Mouse (Mus musculus): ENCODE results near the gene Foxa3. TPM values are rescaled to one million over a fixed set of nuclear protein-coding genes. Genes with fewer than 3 reads are reported as not detected.

The Foxa3 gene
- total and polyA plus RNA-seq, 2 experiments = 31.2 to 54.1 TPM

DNA sequence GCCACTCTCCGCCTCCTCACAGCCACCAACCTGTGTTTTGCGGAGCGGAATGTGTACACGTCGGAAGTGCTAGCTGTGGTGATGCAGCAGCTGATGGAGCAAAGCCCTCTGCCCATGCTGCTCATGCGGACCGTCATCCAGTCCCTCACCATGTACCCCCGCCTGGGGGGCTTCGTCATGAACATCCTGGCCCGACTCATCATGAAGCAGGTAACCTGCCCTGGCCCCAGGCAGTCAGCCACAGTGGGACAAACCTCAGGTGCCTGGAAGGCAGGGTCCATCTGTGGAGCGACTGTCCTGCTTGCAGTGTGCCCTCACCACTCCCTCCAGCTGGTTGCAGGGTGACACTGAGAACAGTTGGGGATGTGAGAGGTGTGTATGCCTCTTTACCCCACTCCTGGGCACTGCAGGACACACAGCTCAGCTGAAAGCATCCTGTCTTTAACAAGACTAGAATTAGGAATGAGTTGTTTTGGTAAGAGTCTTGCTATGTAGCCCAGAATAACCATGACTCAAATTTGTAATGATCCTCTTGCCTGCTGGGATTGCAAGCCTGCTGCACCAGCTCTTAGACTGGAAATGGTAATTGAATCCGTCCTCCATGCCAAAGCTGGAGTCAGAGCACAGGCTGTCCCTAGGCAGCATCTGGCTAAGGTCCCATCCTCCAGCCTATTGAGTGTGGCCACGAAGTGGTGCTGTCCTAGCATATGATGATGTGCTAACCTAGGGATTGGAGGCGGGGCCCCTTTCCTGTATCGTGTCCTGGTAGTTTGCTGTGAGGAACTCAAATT lies 29.2 kb upstream of the Foxa3 start:
- Histone ChIP-seq H3K27ac (replicated peaks; ENCODE audit: insufficient read depth, low read depth, low read length) (no peak overlapping the region), H3K9ac (ENCODE audit: low read depth, low read length) (no peak overlapping the region), H3K36me3 (ENCODE audit: control insufficient read depth, insufficient read depth, low read length) (peaks cover 14% of the 10 kb centered on the region; the same call in 1 of the 2 replicates), H3K79me2 (ENCODE audit: control insufficient read depth, insufficient read depth, low read length) (no peaks in the 10 kb centered on the region), H3K27me3 (ENCODE audit: control insufficient read depth, insufficient read depth, low read length) (no peaks in the 10 kb centered on the region), H3K4me3 (ENCODE audit: insufficient read depth, low read depth, low read length) (no peak overlapping the region), H3K4me1 (ENCODE audit: control insufficient read depth, insufficient read depth, low read length) (no peaks in the 10 kb centered on the region)
- no peak for TF ChIP-seq POLR2A (IDR thresholded peaks at IDR 0.05; ENCODE audit: extremely low read depth, insufficient read depth, low read length)
- TF ChIP-seq CTCF (IDR thresholded peaks at IDR 0.05; ENCODE audit: low read depth, low read length) = no peak
- 93% methylated on average over 15 of the region's 15 CpGs for WGBS
- DNase-seq (ENCODE audit: extremely low read depth, low read depth, low spot score) = no peak

DNA sequence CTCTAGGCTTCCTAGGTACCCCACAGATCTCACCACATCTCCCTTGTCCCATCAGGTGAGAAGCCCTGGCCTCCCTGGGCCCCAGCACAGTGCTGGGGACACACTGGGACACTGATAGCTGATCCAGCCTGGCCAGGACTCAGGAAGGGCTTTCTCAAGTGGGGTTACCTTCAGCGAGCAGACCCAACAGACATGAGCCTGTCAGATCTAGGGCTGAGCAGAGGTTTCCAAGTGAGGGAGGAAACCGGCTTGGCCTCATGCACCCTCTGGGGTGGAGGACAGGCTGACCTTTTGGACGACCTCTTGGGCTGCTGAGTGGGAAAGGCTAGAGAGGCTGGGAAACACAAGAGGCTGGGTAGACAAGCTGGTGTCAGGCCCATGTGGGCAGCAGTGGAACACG lies 27.8 kb upstream of the Foxa3 start:
- H3K4me3 ChIP-seq (ENCODE audit: insufficient read depth, low read depth, low read length) = no peak overlapping the region
- TF ChIP-seq POLR2A (IDR thresholded peaks at IDR 0.05; ENCODE audit: extremely low read depth, insufficient read depth, low read length) = no peak
- TF ChIP-seq CTCF (IDR thresholded peaks at IDR 0.05; ENCODE audit: low read depth, low read length) = no peak
- no peak for DNase-seq (ENCODE audit: extremely low read depth, low read depth, low spot score)
- H3K36me3 ChIP-seq (ENCODE audit: control insufficient read depth, insufficient read depth, low read length) = peaks cover 14% of the 10 kb centered on the region; the same call in 1 of the 2 replicates
- no peak overlapping the region for H3K27ac ChIP-seq (replicated peaks; ENCODE audit: insufficient read depth, low read depth, low read length)
- H3K79me2 ChIP-seq (ENCODE audit: control insufficient read depth, insufficient read depth, low read length) = no peaks in the 10 kb centered on the region
- 60% methylated on average over 4 of the region's 4 CpGs for WGBS
- no peaks in the 10 kb centered on the region for H3K27me3 ChIP-seq (ENCODE audit: control insufficient read depth, insufficient read depth, low read length)
- no peak overlapping the region for H3K9ac ChIP-seq (ENCODE audit: low read depth, low read length)
- no peaks in the 10 kb centered on the region for H3K4me1 ChIP-seq (ENCODE audit: control insufficient read depth, insufficient read depth, low read length)

DNA sequence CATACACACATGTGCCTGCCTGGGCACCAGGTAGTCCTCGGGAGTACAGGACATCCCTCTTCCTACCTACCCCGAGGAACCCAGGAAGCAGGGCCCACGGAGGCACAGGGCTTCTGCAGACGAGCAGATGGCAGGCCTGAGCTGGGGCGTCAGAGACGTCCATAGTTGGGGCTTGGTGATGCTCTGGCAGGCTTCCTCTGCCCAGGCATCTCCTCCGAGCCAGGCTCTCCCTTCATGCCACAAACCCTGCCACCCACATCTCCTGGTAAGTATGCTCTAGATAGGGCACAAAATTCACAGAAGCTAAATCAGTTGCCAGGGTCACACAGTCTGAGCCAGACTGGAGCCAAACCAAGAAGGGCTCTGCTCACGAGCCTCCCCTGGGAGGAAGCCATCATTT lies 26.8 kb upstream of the Foxa3 start:
- H3K9ac ChIP-seq (ENCODE audit: low read depth, low read length) = no peak overlapping the region
- no peak overlapping the region for H3K4me3 ChIP-seq (ENCODE audit: insufficient read depth, low read depth, low read length)
- H3K27ac ChIP-seq (replicated peaks; ENCODE audit: insufficient read depth, low read depth, low read length) = no peak overlapping the region
- 83% methylated on average over 8 of the region's 8 CpGs for WGBS
- no peak for TF ChIP-seq POLR2A (IDR thresholded peaks at IDR 0.05; ENCODE audit: extremely low read depth, insufficient read depth, low read length)
- no peak for TF ChIP-seq CTCF (IDR thresholded peaks at IDR 0.05; ENCODE audit: low read depth, low read length)
- no peaks in the 10 kb centered on the region for H3K4me1 ChIP-seq (ENCODE audit: control insufficient read depth, insufficient read depth, low read length)
- no peaks in the 10 kb centered on the region for H3K79me2 ChIP-seq (ENCODE audit: control insufficient read depth, insufficient read depth, low read length)
- no peak for DNase-seq (ENCODE audit: extremely low read depth, low read depth, low spot score)
- H3K27me3 ChIP-seq (ENCODE audit: control insufficient read depth, insufficient read depth, low read length) = no peaks in the 10 kb centered on the region
- peaks cover 14% of the 10 kb centered on the region; the same call in 1 of the 2 replicates for H3K36me3 ChIP-seq (ENCODE audit: control insufficient read depth, insufficient read depth, low read length)

DNA sequence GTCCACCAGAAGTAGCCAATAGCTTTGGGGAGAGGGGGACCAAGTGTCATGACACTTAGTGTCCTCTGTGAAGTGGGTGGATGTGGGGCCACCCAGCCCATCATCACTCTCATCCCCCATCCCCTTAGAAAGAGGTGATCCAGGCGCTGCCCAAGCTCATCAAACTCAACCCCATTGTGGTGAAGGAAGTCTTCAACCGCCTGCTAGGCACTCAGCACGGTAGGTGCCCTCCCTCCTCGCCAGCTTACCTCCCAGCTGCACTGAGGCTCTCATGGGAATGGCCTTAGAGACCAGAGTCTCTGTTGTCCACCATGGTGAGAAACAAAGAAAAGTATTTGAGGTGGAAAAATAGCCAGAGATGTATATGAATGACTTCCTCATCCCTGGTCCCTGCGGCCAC lies 25.9 kb upstream of the Foxa3 start:
- Histone ChIP-seq H3K4me1 (ENCODE audit: control insufficient read depth, insufficient read depth, low read length) (no peaks in the 10 kb centered on the region), H3K36me3 (ENCODE audit: control insufficient read depth, insufficient read depth, low read length) (peaks cover 14% of the 10 kb centered on the region; the same call in 1 of the 2 replicates), H3K9ac (ENCODE audit: low read depth, low read length) (no peak overlapping the region), H3K4me3 (ENCODE audit: insufficient read depth, low read depth, low read length) (no peak overlapping the region), H3K27ac (replicated peaks; ENCODE audit: insufficient read depth, low read depth, low read length) (no peak overlapping the region), H3K79me2 (ENCODE audit: control insufficient read depth, insufficient read depth, low read length) (no peaks in the 10 kb centered on the region), H3K27me3 (ENCODE audit: control insufficient read depth, insufficient read depth, low read length) (no peaks in the 10 kb centered on the region)
- no peak for TF ChIP-seq CTCF (IDR thresholded peaks at IDR 0.05; ENCODE audit: low read depth, low read length)
- no peak for TF ChIP-seq POLR2A (IDR thresholded peaks at IDR 0.05; ENCODE audit: extremely low read depth, insufficient read depth, low read length)
- 94% methylated on average over 5 of the region's 5 CpGs for WGBS
- DNase-seq (ENCODE audit: extremely low read depth, low read depth, low spot score) = no peak

DNA sequence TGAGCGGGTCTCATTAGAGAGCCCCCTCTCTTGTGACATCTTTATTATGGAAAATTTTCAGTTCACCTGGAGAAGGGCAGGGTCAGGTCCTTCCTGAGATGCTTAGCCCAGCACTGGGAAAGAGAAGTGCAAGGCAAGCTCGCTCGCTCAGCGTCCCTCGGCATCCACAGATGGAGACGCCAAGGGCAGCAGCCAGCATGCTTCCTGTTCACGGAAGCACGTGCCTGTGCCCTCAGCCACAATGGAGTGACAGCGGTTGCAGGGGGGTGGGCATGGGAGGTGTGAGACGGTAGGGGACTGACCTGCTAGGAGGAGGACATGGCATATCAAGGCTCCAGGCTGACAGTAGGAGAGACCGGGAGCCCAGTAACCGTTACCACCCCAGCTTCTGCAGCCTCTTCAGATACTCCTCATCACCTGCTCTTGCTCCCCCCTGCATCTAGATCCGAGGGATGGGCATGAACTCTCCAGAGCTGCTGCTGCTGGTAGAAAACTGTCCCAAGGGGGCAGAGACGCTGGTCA lies 24.7 kb upstream of the Foxa3 start:
- Histone ChIP-seq H3K36me3 (ENCODE audit: control insufficient read depth, insufficient read depth, low read length) (peaks cover 23% of the 10 kb centered on the region; the same call in 1 of the 2 replicates), H3K27me3 (ENCODE audit: control insufficient read depth, insufficient read depth, low read length) (no peaks in the 10 kb centered on the region), H3K79me2 (ENCODE audit: control insufficient read depth, insufficient read depth, low read length) (no peaks in the 10 kb centered on the region), H3K4me3 (ENCODE audit: insufficient read depth, low read depth, low read length) (no peak overlapping the region), H3K4me1 (ENCODE audit: control insufficient read depth, insufficient read depth, low read length) (no peaks in the 10 kb centered on the region), H3K9ac (ENCODE audit: low read depth, low read length) (no peak overlapping the region), H3K27ac (replicated peaks; ENCODE audit: insufficient read depth, low read depth, low read length) (no peak overlapping the region)
- WGBS = 85% methylated on average over 14 of the region's 14 CpGs
- TF ChIP-seq CTCF (IDR thresholded peaks at IDR 0.05; ENCODE audit: low read depth, low read length) = no peak
- TF ChIP-seq POLR2A (IDR thresholded peaks at IDR 0.05; ENCODE audit: extremely low read depth, insufficient read depth, low read length) = no peak
- DNase-seq (ENCODE audit: extremely low read depth, low read depth, low spot score) = no peak
